Comparison of ENCODE assay signal across 12 mouse cellular contexts in genomic region chr11:60320426-60321037, GRCm38 (mm10). TPM values are rescaled to one million over a fixed set of nuclear protein-coding genes. Genes with fewer than 3 reads are reported as not detected.
DNase-seq lines count a peak whose midpoint lies in the region; ATAC-seq and TF ChIP-seq lines count a peak whose summit lies in the region.
"Had no signal": no experiment of that assay in that cellular context is flagged by ENCODE, and none has a peak within 500 bp of the region (broad histone marks: within the 10 kb centered on the region; RNA-seq: fewer than 3 reads in every experiment).

No protein-coding gene starts in this region.

- H3K9me3 ChIP-seq in embryonic facial prominence, embryonic 15.5 days (replicated peaks), result no peaks in the 10 kb centered on the region
- no peaks in the 10 kb centered on the region for H3K9me3 ChIP-seq in embryonic facial prominence, embryonic 10.5 days
- no peaks in the 10 kb centered on the region for H3K9me3 ChIP-seq in lung, embryonic 14.5 days (ENCODE audit: low read depth, low read length)
- no peaks in the 10 kb centered on the region for H3K9me3 ChIP-seq in hindbrain, embryonic 15.5 days
- H3K9me3 ChIP-seq in midbrain, postnatal 0 days (ENCODE audit: low read length), result no peaks in the 10 kb centered on the region
- H3K9me3 ChIP-seq: heart, embryonic 13.5 days; limb, embryonic 15.5 days had no signal

- H3K36me3 ChIP-seq in embryonic facial prominence, embryonic 15.5 days, result no peaks in the 10 kb centered on the region
- H3K36me3 ChIP-seq in embryonic facial prominence, embryonic 10.5 days (replicated peaks), result no peaks in the 10 kb centered on the region
- no peaks in the 10 kb centered on the region for H3K36me3 ChIP-seq in lung, embryonic 14.5 days (ENCODE audit: insufficient read depth)
- H3K36me3 ChIP-seq in hindbrain, embryonic 15.5 days, result no peaks in the 10 kb centered on the region
- no peaks in the 10 kb centered on the region for H3K36me3 ChIP-seq in midbrain, postnatal 0 days (ENCODE audit: insufficient read depth, low read length)
- H3K36me3 ChIP-seq: heart, embryonic 13.5 days; limb, embryonic 15.5 days had no signal

- peaks cover 36% of the 10 kb centered on the region for H3K4me1 ChIP-seq in embryonic facial prominence, embryonic 15.5 days
- peaks cover 10% of the 10 kb centered on the region for H3K4me1 ChIP-seq in embryonic facial prominence, embryonic 10.5 days
- H3K4me1 ChIP-seq in lung, embryonic 14.5 days (ENCODE audit: insufficient read depth), result peaks cover 26% of the 10 kb centered on the region
- H3K4me1 ChIP-seq in hindbrain, embryonic 15.5 days (replicated peaks), result peaks cover 54% of the 10 kb centered on the region
- 0 out of 2 replicates have a peak, but pooled peaks cover 4% of the 10 kb centered on the region for H3K4me1 ChIP-seq in midbrain, postnatal 0 days (ENCODE audit: insufficient read depth, low read length)

- 0 out of 2 replicates have a peak overlapping the region, but pooled peaks have one; percentile 7 for H3K27ac ChIP-seq in embryonic facial prominence, embryonic 15.5 days (replicated peaks)
- no peak overlapping the region for H3K27ac ChIP-seq in embryonic facial prominence, embryonic 10.5 days (replicated peaks)
- H3K27ac ChIP-seq in lung, embryonic 14.5 days (ENCODE audit: low read depth), result peak overlapping the region; percentile 54; the same call in 1 of the 2 replicates
- peak overlapping the region; percentile 69 for H3K27ac ChIP-seq in hindbrain, embryonic 15.5 days (replicated peaks)
- H3K27ac ChIP-seq in midbrain, postnatal 0 days (ENCODE audit: low read depth, low read length), result peak overlapping the region; percentile 32; the same call in 1 of the 2 replicates

- no peak for DNase-seq in embryonic facial prominence, embryonic 10.5 days (ENCODE audit: low spot score)
- DNase-seq in lung, embryonic 14.5 days, result no peak
- no peak for DNase-seq in lung, postnatal 25 days (ENCODE audit: low spot score)
- DNase-seq in midbrain, postnatal 0 days (ENCODE audit: low spot score), result no peak
- no peak for DNase-seq in urinary bladder, adult 18-20 months (ENCODE audit: low spot score in 2 of 2)
- no peak for DNase-seq in right cerebral cortex, postnatal 4 days
- DNase-seq: cerebellum, adult 18-20 months; right cerebral cortex, adult 18-20 months had no signal

- H3K4me2 ChIP-seq in embryonic facial prominence, embryonic 15.5 days (replicated peaks), result no peak overlapping the region
- H3K4me2 ChIP-seq in lung, embryonic 14.5 days, result no peak overlapping the region
- H3K4me2 ChIP-seq in hindbrain, embryonic 15.5 days, result no peak overlapping the region
- no peak overlapping the region for H3K4me2 ChIP-seq in midbrain, postnatal 0 days (ENCODE audit: low read depth, low read length, poor library complexity, severe bottlenecking)
- H3K4me2 ChIP-seq: heart, embryonic 13.5 days; limb, embryonic 15.5 days had no signal

- H3K4me3 ChIP-seq in embryonic facial prominence, embryonic 15.5 days (replicated peaks), result no peak overlapping the region
- H3K4me3 ChIP-seq in embryonic facial prominence, embryonic 10.5 days, result no peak overlapping the region
- no peak overlapping the region for H3K4me3 ChIP-seq in lung, embryonic 14.5 days (ENCODE audit: low read depth, low read length)
- H3K4me3 ChIP-seq in hindbrain, embryonic 15.5 days, result no peak overlapping the region
- no peak overlapping the region for H3K4me3 ChIP-seq in midbrain, postnatal 0 days (ENCODE audit: low read depth, low read length)
- H3K4me3 ChIP-seq: heart, embryonic 13.5 days; limb, embryonic 15.5 days had no signal

- ATAC-seq in embryonic facial prominence, embryonic 15.5 days (ENCODE audit: insufficient number of reproducible peaks, low FRiP score, low TSS enrichment, low read depth), result no peak
- no peak for ATAC-seq in lung, embryonic 14.5 days (ENCODE audit: insufficient read depth)
- no peak for ATAC-seq in hindbrain, embryonic 15.5 days (ENCODE audit: low FRiP score, low read depth)
- no peak for ATAC-seq in midbrain, postnatal 0 days (ENCODE audit: low FRiP score)

- no peak for TF ChIP-seq CTCF in lung, embryonic 14.5 days (IDR thresholded peaks at IDR 0.05; ENCODE audit: low read depth)
- TF ChIP-seq CTCF in midbrain, postnatal 0 days (IDR thresholded peaks at IDR 0.05), result no peak

- H3K27me3 ChIP-seq in embryonic facial prominence, embryonic 15.5 days, result no peaks in the 10 kb centered on the region
- no peaks in the 10 kb centered on the region for H3K27me3 ChIP-seq in embryonic facial prominence, embryonic 10.5 days (replicated peaks; ENCODE audit: low read depth, poor library complexity, severe bottlenecking)
- H3K27me3 ChIP-seq in lung, embryonic 14.5 days (ENCODE audit: insufficient read depth, low read length), result no peaks in the 10 kb centered on the region
- no peaks in the 10 kb centered on the region for H3K27me3 ChIP-seq in hindbrain, embryonic 15.5 days
- no peaks in the 10 kb centered on the region for H3K27me3 ChIP-seq in midbrain, postnatal 0 days (ENCODE audit: insufficient read depth, low read length)
- H3K27me3 ChIP-seq: heart, embryonic 13.5 days; limb, embryonic 15.5 days had no signal

- no peak overlapping the region for H3K9ac ChIP-seq in embryonic facial prominence, embryonic 15.5 days
- no peak overlapping the region for H3K9ac ChIP-seq in lung, embryonic 14.5 days
- H3K9ac ChIP-seq in hindbrain, embryonic 15.5 days, result no peak overlapping the region
- no peak overlapping the region for H3K9ac ChIP-seq in midbrain, postnatal 0 days (replicated peaks; ENCODE audit: low read length, poor library complexity, severe bottlenecking)
- H3K9ac ChIP-seq: heart, embryonic 13.5 days; limb, embryonic 15.5 days had no signal

- WGBS in embryonic facial prominence, embryonic 15.5 days, result 72% methylated on average over 8 of the region's 8 CpGs
- WGBS in embryonic facial prominence, embryonic 10.5 days, result 83% methylated on average over 8 of the region's 8 CpGs
- WGBS in lung, embryonic 14.5 days, result 52% methylated on average over 8 of the region's 8 CpGs
- WGBS in hindbrain, embryonic 15.5 days, result 57% methylated on average over 8 of the region's 8 CpGs
- WGBS in midbrain, postnatal 0 days, result 57% methylated on average over 8 of the region's 8 CpGs

RNA-seq across cellular contexts. Expression of gene Tom1l2, which starts 32.2 kb away (rescaled TPM):
- polyA plus RNA-seq in embryonic facial prominence, embryonic 15.5 days (2015; fragmentation: Nextera tagmentation; extraction: Ambion mirVana), result 34.1 and 36.7 TPM in 2 replicates
- 20.4 and 21.0 TPM in 2 replicates for polyA plus RNA-seq in embryonic facial prominence, embryonic 10.5 days (2016; fragmentation: Nextera tagmentation; extraction: Ambion mirVana)
- polyA plus RNA-seq in lung, embryonic 14.5 days (2014; fragmentation: Nextera tagmentation; extraction: Ambion mirVana), result 19.8 and 20.6 TPM in 2 replicates
- polyA plus RNA-seq in hindbrain, embryonic 15.5 days (2015; fragmentation: Nextera tagmentation; extraction: Ambion mirVana), result 65.4 and 71.4 TPM in 2 replicates
- 108 and 120 TPM in 2 replicates for total RNA-seq in midbrain, postnatal 0 days (2014; rRNA removed)
- 49.4 and 51.6 TPM in 2 replicates for polyA plus RNA-seq in midbrain, postnatal 0 days (2015; fragmentation: Nextera tagmentation; extraction: Ambion mirVana)

RNA-seq across cellular contexts. Expression of gene Drc3, which starts 32.6 kb away (rescaled TPM):
- polyA plus RNA-seq in embryonic facial prominence, embryonic 15.5 days (2015; fragmentation: Nextera tagmentation; extraction: Ambion mirVana), result 10.5 and 20.0 TPM in 2 replicates
- polyA plus RNA-seq in embryonic facial prominence, embryonic 10.5 days (2016; fragmentation: Nextera tagmentation; extraction: Ambion mirVana), result 1.2 and 1.6 TPM in 2 replicates
- polyA plus RNA-seq in lung, embryonic 14.5 days (2014; fragmentation: Nextera tagmentation; extraction: Ambion mirVana), result 2.8 and 3.4 TPM in 2 replicates
- 7.1 and 7.7 TPM in 2 replicates for polyA plus RNA-seq in hindbrain, embryonic 15.5 days (2015; fragmentation: Nextera tagmentation; extraction: Ambion mirVana)
- 9.2 and 14.1 TPM in 2 replicates for total RNA-seq in midbrain, postnatal 0 days (2014; rRNA removed)
- 7.1 and 8.6 TPM in 2 replicates for polyA plus RNA-seq in midbrain, postnatal 0 days (2015; fragmentation: Nextera tagmentation; extraction: Ambion mirVana)
